Mouse (Mus musculus) small intestine, adult 2 months (tissue): ENCODE results near the gene Dusp16. TPM values are rescaled to one million over a fixed set of nuclear protein-coding genes. Genes with fewer than 3 reads are reported as not detected.

Experiments used
- H3K27ac ChIP-seq: fragments of 200-500 bp; 2 replicates; pipeline ENCODE4 v1.5.1; 2012; ENCODE audit warnings: low read depth, low read length, control low read depth, inconsistent platforms; ENCODE audit not compliant: insufficient read depth
- H3K27me3 ChIP-seq: fragments of 200-500 bp; 2 replicates; pipeline ENCODE4 v1.6.1; 2012; ENCODE audit warnings: mild to moderate bottlenecking, moderate library complexity, low read length, inconsistent platforms; ENCODE audit not compliant: control insufficient read depth, insufficient read depth
- H3K36me3 ChIP-seq: fragments of 200-500 bp; 2 replicates; pipeline ENCODE4 v1.6.1; 2012; ENCODE audit warnings: mild to moderate bottlenecking, low read length, control low read depth, inconsistent platforms; ENCODE audit not compliant: control insufficient read depth, insufficient read depth
- H3K4me1 ChIP-seq: fragments of 200-500 bp; 2 replicates; pipeline ENCODE4 v1.6.1; 2012; ENCODE audit warnings: low read length, inconsistent platforms, mixed read lengths; ENCODE audit not compliant: control insufficient read depth, insufficient read depth, insufficient read length
- H3K4me3 ChIP-seq: fragments of 200-500 bp; 2 replicates; pipeline ENCODE4 v1.5.1; 2012; ENCODE audit warnings: low read depth, mild to moderate bottlenecking, control low read depth, inconsistent platforms, low read length, moderate library complexity
- CTCF ChIP-seq: fragments of 200-500 bp; IDR thresholded peaks from 2 replicates; pipeline ENCODE4 v1.5.1; 2012; ENCODE audit warnings: low read depth, mild to moderate bottlenecking, control low read depth, inconsistent platforms, low read length, moderate library complexity, mixed read lengths; ENCODE audit not compliant: insufficient replicate concordance, insufficient read length; ENCODE audit errors: extremely low read depth
- POLR2A ChIP-seq: fragments of 200-500 bp; IDR thresholded peaks from 2 replicates; pipeline ENCODE4 v1.6.1; 2012; ENCODE audit warnings: low read depth, mild to moderate bottlenecking, control low read depth, inconsistent platforms, low read length, moderate library complexity
- WGBS: fragments of 180-500 bp; shearing (Covaris S2); methylation state at CpG from one replicate; pipeline ENCODE4 v1.1.7; 2018; 5-methylcytosine and 5-hydroxymethylcytosine counted together
- polyA plus RNA-seq: library from polyadenylated mRNA; depleted of rRNA; stranded (reverse); fragments of >200 nt; gene quantifications from 2 replicates; pipeline ENCODE4 v1.2.3, GENCODE M21; 2012

Dusp16 gene
- polyA plus RNA-seq, 1 experiment, result 26.1 TPM

DNA sequence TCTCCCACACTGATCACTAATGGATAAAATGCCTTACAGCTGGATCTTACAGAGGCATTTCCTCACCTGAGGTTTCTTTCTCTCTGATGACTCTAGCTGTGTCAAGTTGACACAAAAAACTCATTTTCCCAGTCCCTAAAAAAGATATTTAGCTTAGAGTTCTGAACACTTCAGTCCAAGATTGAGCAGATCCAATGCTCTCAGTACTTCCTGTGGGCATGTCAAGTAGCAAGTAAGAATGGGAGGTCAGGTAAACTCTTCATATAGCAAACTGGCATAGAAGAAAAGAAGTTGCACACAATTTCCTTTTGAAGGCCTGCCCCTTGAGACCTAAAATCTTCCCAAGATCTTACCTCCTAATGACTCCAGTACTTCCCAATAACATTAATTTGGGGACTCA is 22.1 kb downstream of the Dusp16 start:
- Histone ChIP-seq H3K4me3 (no peak overlapping the region), H3K27ac (no peak overlapping the region), H3K36me3 (no peaks in the 10 kb centered on the region), H3K27me3 (no peaks in the 10 kb centered on the region), H3K4me1 (peaks cover 6% of the 10 kb centered on the region; the same call in 1 of the 2 replicates)
- no peak for TF ChIP-seq CTCF
- no peak for TF ChIP-seq POLR2A

DNA sequence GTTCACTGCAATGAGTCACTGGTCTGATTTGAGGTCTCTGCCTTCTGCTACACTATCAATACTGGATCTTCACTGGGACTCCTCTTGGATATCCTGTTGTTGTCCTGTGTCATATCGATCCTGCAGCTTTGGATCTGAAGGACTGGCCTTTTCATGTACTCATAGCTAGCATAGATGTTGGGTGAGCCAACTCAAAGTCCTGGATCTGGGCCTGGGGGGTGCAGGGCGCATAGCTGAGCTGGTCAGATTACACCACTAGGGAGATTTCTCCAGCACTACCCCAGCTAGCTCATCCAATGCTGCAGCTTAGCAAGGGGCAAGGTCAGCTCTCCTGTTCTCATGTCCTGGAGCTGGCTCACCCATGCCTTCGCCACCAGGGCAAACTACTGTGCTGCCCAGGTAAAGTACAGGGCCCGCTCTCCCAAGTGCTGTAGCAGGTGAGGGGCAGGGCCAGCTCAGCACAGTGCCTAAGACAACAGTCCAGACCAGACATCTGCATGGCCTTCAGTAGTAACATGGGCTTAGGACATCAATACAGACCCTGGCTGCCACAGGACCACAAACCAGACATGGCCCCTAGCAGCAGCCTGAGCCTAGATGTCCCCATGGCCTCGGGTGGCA is 27.9 kb downstream of the Dusp16 start:
- TF ChIP-seq POLR2A (no peak), CTCF (no peak)
- no peaks in the 10 kb centered on the region for H3K27me3 ChIP-seq
- H3K4me3 ChIP-seq, result no peak overlapping the region
- WGBS, result 92% methylated on average over 5 of the region's 5 CpGs
- H3K4me1 ChIP-seq, result peaks cover 4% of the 10 kb centered on the region; the same call in 1 of the 2 replicates
- H3K27ac ChIP-seq, result no peak overlapping the region
- peaks cover 7% of the 10 kb centered on the region for H3K36me3 ChIP-seq

DNA sequence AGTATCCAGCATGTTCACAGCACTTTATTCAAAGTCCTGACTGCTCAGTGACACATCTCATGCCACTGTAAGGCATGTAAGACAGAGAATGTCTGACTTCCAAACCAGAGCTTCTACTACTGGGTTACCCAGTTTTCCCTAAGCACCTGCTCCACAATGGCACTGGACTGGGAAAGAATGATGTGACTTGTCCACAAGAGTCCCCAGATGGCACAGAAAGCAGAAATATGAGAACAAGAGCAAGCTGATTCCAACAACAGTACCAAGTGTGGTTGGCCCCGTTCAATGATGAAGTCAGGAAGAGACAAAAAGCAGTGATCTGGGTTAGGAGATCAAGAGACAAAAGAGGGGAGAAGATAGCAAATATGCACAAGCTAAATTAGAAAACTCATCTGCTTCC is 29.0 kb downstream of the Dusp16 start:
- H3K27ac ChIP-seq, result no peak overlapping the region
- H3K36me3 ChIP-seq, result peaks cover 8% of the 10 kb centered on the region
- no peaks in the 10 kb centered on the region for H3K27me3 ChIP-seq
- 72% methylated on average over 1 of the region's 1 CpGs for WGBS
- no peak overlapping the region for H3K4me3 ChIP-seq
- no peak for TF ChIP-seq CTCF
- no peak for TF ChIP-seq POLR2A
- H3K4me1 ChIP-seq, result peaks cover 4% of the 10 kb centered on the region; the same call in 1 of the 2 replicates

DNA sequence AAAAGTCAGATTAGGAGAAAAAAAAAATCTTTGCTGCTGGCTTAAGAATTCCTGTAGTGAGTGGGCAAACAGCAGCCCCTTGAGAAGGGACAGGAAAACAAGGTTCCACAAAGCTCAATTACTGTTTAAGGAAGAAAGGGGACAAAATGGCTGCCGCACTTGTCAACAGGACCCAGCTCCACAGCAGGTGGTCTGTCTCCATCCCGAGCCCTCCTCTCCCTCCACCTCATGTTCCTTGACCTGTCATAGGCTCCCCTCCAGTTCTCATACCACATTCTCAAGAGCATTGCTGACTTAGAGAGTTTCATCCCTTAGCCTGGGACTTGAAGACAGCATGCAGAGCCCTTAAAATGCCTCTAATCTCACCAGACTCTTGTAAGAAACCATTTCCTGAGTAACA is 30.6 kb downstream of the Dusp16 start:
- no peak overlapping the region for H3K27ac ChIP-seq
- peaks cover 4% of the 10 kb centered on the region; the same call in 1 of the 2 replicates for H3K4me1 ChIP-seq
- 93% methylated on average over 2 of the region's 2 CpGs for WGBS
- H3K4me3 ChIP-seq, result no peak overlapping the region
- H3K27me3 ChIP-seq, result no peaks in the 10 kb centered on the region
- H3K36me3 ChIP-seq, result peaks cover 13% of the 10 kb centered on the region
- no peak for TF ChIP-seq CTCF
- TF ChIP-seq POLR2A, result no peak

DNA sequence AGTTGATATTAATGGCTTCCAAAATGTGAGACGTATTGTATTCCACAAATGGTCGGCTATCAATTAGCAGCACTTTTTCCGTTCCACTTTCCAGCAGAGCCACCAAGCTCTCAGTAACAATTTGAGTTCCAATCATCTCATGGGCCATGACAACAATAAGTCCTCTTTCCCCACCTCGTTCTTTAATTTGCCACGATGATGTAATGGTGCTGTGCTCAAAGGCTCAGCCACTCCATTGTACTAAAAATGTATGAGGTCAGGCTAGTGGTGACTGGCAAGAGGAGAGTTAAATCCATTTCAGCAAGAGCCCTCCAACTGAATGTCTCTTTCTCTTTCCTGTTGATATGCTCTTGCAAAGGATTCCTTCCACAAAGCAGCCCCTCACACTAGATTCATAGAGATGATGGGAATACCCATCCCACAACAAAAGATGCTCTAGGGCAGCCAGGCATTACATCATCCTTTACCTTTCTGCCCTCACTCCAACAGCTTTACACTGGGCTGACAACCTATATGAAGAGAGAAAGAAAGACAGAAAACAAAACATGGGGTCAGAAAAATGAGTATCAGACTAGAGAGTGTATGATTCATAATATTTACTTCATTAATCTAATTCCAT is 31.4 kb downstream of the Dusp16 start:
- peaks cover 4% of the 10 kb centered on the region; the same call in 1 of the 2 replicates for H3K4me1 ChIP-seq
- H3K27me3 ChIP-seq, result no peaks in the 10 kb centered on the region
- H3K4me3 ChIP-seq, result no peak overlapping the region
- H3K27ac ChIP-seq, result no peak overlapping the region
- H3K36me3 ChIP-seq, result peaks cover 16% of the 10 kb centered on the region
- 88% methylated on average over 5 of the region's 5 CpGs for WGBS
- TF ChIP-seq POLR2A, result no peak
- no peak for TF ChIP-seq CTCF

DNA sequence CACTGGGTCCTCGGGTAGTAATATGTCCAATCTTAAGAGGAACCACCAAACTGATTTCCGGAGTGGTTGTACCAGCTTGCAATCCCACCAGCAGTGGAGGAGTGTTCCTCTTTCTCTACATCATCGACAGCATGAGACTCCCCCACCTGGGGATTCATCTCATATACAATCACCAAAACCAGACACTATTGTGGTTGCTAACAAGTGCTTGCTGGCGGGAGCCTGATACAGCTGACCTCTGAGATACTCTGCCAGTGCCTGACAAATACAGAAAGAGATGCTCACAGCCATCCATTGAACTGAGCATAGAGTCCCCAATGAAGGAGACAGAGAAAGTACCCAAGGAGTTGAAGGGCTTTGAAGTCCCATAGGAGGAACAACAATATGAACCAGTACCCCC is 36.4 kb downstream of the Dusp16 start:
- Histone ChIP-seq H3K4me3 (no peak overlapping the region), H3K4me1 (peaks cover 9% of the 10 kb centered on the region), H3K27ac (no peak overlapping the region), H3K27me3 (no peaks in the 10 kb centered on the region), H3K36me3 (peaks cover 23% of the 10 kb centered on the region)
- 90% methylated on average over 4 of the region's 4 CpGs for WGBS
- TF ChIP-seq POLR2A, result no peak
- no peak for TF ChIP-seq CTCF

DNA sequence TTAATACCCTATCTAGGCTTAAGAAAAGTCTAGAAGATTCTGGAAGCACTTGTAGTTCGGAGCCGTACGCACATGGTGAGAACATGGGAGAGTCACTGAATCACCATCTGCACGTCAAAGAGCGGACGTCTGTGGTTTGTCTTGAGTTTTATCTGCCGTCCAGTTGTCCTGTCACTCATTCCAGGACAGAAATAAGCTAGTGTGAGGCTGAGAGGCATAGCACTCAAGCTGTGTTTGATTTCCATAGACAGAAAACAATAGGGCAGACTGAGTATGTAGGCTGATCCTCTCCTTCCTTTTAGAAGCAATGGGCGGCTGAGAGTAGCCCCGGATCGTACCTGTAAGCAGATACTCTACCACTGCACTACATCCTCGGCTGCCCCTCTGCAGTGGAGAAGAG is 38.6 kb downstream of the Dusp16 start:
- TF ChIP-seq CTCF, result no peak
- no peak for TF ChIP-seq POLR2A
- Histone ChIP-seq H3K4me3 (no peak overlapping the region), H3K4me1 (peaks cover 17% of the 10 kb centered on the region), H3K27me3 (no peaks in the 10 kb centered on the region), H3K36me3 (peaks cover 24% of the 10 kb centered on the region), H3K27ac (no peak overlapping the region)
- 96% methylated on average over 11 of the region's 11 CpGs for WGBS

DNA sequence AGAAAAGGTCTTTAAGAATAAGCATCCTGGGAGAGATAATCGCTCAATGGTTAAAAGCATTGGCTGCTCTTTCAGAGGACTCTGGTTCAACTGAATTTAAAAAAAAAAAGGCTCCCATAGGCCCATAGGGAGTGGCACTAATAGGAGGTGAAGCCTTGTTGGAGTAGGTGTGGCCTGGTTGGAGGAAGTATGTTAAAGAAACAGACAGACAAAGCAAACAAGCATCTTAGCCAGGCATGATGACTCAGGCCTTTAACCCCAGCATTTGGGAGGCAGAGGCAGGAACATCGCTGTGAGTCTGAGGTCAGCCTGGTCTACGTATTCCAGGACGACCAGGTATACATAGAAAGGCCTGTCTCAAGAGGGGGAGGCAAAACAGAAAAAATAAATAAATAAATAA is 39.0 kb downstream of the Dusp16 start:
- H3K36me3 ChIP-seq, result peaks cover 23% of the 10 kb centered on the region
- H3K4me1 ChIP-seq, result peaks cover 17% of the 10 kb centered on the region
- 71% methylated on average over 4 of the region's 4 CpGs for WGBS
- H3K27ac ChIP-seq, result no peak overlapping the region
- H3K27me3 ChIP-seq, result no peaks in the 10 kb centered on the region
- TF ChIP-seq POLR2A, result no peak
- no peak for TF ChIP-seq CTCF
- H3K4me3 ChIP-seq, result no peak overlapping the region
